ENCODE assay signal across 10 mouse cellular contexts in genomic region chr6:121523882-121524612, GRCm38 (mm10). TPM values are rescaled to one million over a fixed set of nuclear protein-coding genes. Genes with fewer than 3 reads are reported as not detected.
DNase-seq lines count a peak whose midpoint lies in the region; ATAC-seq lines count a peak whose summit lies in the region.
"Had no signal": no experiment of that assay in that cellular context is flagged by ENCODE, and none has a peak within 500 bp of the region (broad histone marks: within the 10 kb centered on the region; RNA-seq: fewer than 3 reads in every experiment).

No protein-coding gene starts in this region.

- peak; percentile 35; the same call in 1 of the 2 replicates for ATAC-seq in heart, embryonic 12.5 days (ENCODE audit: insufficient number of reproducible peaks, low FRiP score)

- peak overlapping the region; percentile 6; the same call in 1 of the 2 replicates for H3K27ac ChIP-seq in heart, embryonic 12.5 days (ENCODE audit: poor library complexity, severe bottlenecking)
- H3K27ac ChIP-seq: liver, embryonic 14.5 days had no signal

- no peak overlapping the region for H3K4me3 ChIP-seq in heart, embryonic 12.5 days

- DNase-seq in embryo, embryonic 10.5 days (ENCODE audit: low spot score) = peak; percentile 5
- DNase-seq in embryo, embryonic 10 days (ENCODE audit: low spot score) = no peak
- DNase-seq in spleen, postnatal 4 days (ENCODE audit: low spot score in 2 of 2) = peak; percentile 5 to 43
- no peak for DNase-seq in spleen, postnatal 10 days (ENCODE audit: low spot score in 2 of 2)
- peak; percentile 15 to 47 for DNase-seq in kidney, postnatal 25 days
- no peak for DNase-seq in thymus, postnatal 10 days (ENCODE audit: low spot score in 2 of 2)
- no peak for DNase-seq in urinary bladder, postnatal 10 days (ENCODE audit: low spot score)
- DNase-seq: thymus, adult 2 months had no signal

- no peak overlapping the region for H3K9ac ChIP-seq in heart, embryonic 12.5 days
- H3K9ac ChIP-seq: liver, embryonic 14.5 days had no signal

- no peaks in the 10 kb centered on the region for H3K9me3 ChIP-seq in heart, embryonic 12.5 days (replicated peaks)

- H3K27me3 ChIP-seq in heart, embryonic 12.5 days (replicated peaks) = peaks cover 8% of the 10 kb centered on the region; the same call in 1 of the 2 replicates

- no peaks in the 10 kb centered on the region for H3K36me3 ChIP-seq in heart, embryonic 12.5 days

- peaks cover 15% of the 10 kb centered on the region for H3K4me1 ChIP-seq in heart, embryonic 12.5 days (replicated peaks)

- H3K4me2 ChIP-seq in heart, embryonic 12.5 days = no peak overlapping the region

- 59% methylated on average over 11 of the region's 11 CpGs for whole genome bisulfite sequencing in heart, embryonic 12.5 days

RNA-seq across cellular contexts. Expression of gene Iqsec3, which starts 50.6 kb away (rescaled TPM):
- polyA plus RNA-seq in heart, embryonic 12.5 days (2016; fragmentation: Nextera tagmentation; extraction: Ambion mirVana) = not detected in 2 replicates

Comparison
In these comparisons a context has a peak if more than half of its experiments do, and no peak if none do; other contexts are left out.
1. DNase-seq: peak in embryo, embryonic 10.5 days (single experiment), spleen, postnatal 4 days (2 of 2) and kidney, postnatal 25 days (2 of 2); none in embryo, embryonic 10 days (single experiment), spleen, postnatal 10 days (0 of 2), thymus, postnatal 10 days (0 of 2) and urinary bladder, postnatal 10 days (single experiment).